Mouse (Mus musculus): Measurements from ENCODE around the gene 9930022D16Rik.

GRCm38 (mm10) chr11:109434233-109434798 lies 20.6 kb downstream of the 9930022D16Rik start:
- TF ChIP-seq POLR2A (IDR thresholded peaks at IDR 0.05; ENCODE audit: low read depth, low read length) (no peak), CTCF (IDR thresholded peaks at IDR 0.05; ENCODE audit: extremely low read depth, insufficient read depth, insufficient read length, insufficient replicate concordance) (no peak)

Data from spleen, adult 2 months (tissue).